Mouse (Mus musculus) right cerebral cortex, postnatal 36 days (tissue): ENCODE measurements around the gene Amigo1.

Source experiments
- DNase-seq, 2 experiments: peaks; one replicate each; pipeline ENCODE4 v3.0.0; 2022; ENCODE audit warnings: low spot score in 2 of 2, mixed read lengths in 1 of 2

The Amigo1 gene

DNA sequence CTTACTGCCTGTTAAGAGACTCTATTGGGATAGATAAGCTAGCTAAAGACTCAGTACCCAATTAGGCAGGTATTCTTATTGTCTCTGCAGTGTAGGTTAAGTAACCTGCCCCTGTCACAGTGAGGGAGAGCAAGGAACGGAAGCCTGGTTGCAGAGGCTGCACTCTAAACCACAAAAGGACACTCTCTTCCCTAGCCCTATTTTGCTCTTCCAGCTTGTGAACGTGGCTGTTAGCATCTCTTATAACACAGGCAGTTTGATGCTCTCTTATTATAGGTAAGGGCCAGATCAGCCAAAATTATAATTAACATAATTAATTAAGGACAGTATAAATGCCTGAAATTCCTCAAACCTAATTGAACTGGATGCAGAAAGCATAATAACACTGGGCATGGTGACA, 5.6 kb upstream of the Amigo1 start:
- no peak for DNase-seq

DNA sequence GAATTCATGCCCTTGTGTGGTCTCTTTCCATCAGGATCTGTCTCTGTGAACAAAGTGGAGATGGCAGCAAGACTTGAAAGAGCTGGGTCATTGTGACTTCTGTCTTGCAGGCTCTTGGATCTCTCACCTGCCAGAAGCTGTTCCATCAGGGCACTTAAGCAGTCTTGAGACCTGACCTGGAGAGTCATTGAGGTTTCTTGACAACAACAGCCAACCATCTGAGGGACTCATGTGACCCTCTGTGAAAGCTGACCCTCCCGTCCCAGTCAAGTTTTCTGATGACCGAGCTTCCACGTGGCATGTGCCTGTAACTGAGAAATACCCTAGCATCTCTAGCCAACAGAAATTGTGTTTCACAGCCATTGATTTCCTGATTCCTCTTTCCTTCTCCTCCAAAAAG, 1.4 kb upstream of the Amigo1 start:
- no peak for DNase-seq

DNA sequence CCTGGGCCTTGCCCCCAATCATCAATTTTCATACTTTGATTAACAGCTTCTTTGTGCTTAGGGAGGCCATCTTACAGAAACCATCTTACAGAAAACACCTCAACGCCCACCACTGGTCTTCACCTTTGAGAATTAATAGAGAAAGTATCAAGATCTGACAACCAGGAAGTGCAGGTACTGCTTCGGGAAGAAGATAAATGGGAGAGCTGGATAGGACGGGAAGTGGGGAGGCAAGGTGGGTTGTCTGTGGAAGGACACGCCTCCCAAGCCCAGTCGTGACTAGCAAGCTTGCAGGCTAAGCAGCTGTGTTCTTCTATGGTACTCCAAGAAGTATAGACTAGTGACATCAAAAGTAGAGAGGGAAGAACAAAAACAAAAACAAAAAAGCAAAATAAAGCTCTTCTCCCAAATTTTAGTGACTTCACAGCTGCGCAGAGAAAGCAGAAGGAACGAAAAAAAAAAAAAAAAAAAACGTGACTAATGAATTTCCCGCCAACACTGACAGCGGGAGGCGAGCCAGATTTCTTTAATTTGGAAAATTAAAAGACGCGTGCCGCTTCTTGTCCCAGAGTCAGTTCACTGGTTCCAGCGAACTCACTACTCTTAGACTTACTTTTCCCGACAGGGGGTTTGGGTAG, 556 bp upstream of the Amigo1 start:
- no peak for DNase-seq

DNA sequence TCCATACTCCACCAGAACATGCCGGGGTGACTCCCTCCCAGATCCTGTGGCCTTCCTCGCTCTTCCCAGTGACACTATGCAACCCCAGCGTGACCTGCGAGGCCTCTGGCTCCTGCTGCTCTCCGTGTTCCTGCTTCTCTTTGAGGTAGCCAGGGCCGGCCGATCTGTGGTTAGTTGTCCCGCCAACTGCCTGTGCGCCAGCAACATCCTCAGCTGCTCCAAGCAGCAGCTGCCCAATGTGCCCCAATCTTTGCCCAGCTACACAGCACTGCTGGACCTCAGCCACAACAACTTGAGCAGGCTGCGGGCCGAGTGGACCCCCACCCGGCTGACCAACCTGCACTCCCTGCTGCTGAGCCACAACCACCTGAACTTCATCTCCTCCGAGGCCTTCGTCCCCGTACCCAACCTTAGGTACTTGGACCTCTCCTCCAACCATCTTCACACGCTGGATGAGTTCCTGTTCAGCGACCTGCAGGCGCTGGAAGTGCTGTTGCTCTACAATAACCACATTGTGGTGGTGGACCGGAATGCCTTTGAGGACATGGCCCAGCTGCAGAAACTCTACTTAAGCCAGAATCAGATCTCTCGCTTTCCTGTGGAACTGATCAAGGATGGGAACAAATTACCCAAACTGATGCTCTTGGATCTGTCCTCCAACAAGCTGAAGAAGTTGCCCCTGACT, 1.1 kb downstream of the Amigo1 start:
- no peak for DNase-seq

DNA sequence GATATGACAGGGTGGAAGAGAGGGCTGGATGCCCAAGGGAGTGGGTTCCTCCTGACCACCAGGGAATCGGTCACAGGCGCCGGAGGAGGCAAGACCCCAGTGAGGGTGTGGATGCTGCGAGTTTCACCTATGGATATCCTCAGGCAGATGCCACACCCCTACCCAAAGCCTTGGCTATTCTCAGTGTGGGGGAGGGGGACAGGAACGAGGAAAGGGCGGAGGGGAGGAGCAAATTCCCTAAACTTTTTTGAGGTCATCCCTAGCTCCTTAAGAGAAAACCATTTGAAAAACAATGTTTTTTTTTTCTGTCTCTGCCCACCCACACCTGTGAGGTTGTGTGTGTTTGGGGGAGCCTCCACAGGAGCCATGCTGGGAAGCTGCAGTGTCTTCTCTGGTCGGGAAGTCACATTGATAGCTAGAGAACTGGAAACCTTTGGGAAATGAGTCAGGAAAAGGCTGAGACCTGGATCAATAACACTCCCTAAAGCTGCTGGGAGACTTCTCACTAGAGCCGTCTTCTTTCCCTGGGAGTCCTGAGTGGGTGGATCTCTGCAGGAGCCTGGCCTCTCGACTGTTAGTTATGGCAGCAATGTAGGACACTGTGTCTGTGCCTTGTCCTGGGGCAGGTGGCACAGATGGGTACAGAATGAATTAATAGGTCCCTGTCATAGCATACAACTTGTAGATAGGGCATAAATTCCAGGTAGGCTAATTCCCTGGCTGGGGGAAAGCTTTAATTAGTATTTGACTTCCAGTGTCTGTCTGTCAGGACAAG, 2.8 kb downstream of the Amigo1 start:
- no peak for DNase-seq

DNA sequence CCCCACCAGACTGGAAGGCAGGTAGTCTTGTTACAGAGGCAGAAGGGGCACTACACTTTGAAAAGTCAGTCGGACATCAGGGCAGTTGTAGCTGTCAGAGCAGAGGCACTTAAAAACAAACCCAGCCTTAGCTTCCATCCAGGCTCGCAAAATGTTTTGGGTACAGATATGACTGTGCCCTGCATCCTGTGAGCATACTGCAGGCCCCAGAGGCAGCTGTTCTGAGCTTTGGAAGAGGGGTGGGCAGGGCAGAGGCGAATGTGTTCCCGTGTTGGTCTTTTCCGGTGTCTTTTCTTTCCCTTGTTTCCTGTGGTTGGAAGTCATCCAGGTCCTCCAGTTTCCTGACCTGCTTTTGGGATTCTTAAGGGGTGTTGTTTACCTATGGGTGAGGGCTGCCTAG, 3.8 kb downstream of the Amigo1 start:
- DNase-seq, result no peak

DNA sequence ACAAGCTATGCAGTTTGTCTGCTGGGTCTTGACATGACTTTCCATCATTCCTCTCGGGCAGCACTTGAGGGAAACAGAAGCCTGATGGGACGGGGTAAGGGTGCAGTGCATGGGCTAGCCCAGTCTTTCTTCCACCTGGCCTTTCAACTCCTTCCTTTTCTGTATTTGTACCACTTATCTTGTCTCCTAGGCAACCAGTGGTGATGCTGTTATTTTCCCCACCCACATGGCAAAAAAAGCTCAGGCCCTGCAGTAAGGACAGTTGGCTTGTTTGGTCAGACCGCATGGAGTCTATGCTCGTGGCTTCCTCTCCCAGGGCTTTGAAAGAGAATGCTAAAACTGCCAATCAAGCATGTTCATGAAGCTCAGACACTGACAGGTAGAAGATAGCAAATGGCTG, 7.6 kb downstream of the Amigo1 start:
- no peak for DNase-seq

DNA sequence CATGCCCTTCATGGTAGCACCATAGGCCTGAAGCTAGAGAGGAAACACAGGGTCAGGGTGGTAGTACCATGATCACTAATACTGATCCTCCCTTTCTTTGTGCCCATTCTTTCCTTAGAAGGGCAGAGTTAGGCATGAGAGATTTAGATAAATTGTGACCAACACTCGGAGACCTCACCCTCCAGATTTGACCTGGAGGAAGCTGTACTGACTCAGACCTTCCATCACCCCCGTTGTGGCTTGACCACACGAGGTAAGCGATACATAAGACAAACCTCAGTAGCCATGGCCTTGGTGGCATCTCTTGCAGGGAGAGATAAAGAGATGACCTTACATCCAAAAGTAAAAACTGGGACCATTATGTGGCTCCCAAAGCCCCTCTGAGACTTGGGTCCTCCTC, 9.2 kb downstream of the Amigo1 start:
- no peak for DNase-seq

DNA sequence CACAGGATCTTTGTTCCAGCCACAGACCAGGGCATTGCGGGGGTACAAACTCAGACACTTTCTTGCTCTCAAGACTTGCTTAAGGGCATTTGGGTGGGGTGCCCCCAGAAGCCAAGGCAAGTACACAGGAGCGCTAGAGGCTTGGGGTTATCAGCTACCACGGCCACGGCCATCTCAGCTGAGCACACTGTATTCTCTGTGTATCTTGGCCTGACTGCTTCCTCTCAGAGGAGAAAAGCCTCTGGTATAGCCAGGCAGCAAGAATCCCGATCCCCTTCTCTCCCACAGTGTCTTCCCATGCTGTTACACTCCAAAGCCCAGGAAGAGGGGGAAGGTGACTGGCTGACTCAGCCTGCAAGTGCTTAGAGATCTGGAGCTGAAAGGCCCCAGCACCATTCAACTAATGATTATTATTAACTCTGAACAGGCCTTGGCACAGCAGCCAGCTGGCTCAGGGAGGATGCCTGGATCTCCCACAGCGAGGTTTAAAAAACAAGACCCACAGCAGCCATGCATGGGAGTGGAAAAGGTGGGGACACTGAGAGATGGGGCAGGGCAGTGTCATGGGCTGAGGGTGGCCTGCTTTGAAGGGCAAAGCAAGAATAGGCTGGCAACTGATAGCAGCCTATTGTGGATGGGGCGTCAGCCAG, 9.9 kb downstream of the Amigo1 start:
- DNase-seq, result no peak

DNA sequence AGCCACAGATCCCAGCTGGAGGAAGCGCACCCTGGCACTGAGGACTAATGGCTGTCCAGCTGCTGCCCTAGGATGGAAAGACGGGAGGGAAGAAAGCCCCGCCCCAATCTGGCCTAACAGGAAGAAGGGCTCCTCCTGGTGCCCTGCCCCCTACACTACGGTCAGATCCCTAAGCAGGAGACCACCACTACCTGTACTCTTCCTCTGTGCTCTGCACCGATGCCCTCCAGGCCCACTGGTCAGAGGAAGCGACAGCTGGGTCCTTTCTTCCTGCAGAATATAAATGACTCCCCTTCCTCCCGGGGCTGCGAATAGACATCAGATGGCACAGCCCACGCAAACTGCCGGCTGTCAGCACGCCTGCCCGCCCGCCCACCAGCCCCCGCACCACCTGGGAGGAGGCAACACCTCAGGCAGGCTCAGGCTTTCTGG, 10.9 kb downstream of the Amigo1 start:
- peak; percentile 77 to 84 for DNase-seq

DNA sequence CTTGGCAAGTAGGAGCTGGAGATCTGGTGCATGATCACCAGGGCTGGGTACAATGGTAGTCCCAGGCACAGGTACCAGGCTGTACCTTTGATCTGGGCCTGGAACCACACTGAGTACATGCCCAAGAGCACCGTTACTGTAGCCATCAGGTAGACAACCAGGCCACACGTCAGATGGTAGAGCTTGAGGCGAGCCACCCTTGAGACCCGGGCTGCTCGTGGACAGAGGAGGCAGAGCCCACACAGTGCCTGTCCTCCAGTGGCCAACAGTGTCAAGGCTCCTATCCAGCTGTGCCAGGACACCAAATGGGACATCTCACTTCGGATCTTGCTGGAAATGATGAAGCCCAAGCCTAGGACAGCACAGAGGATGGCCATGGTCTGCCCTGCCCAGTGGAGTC, 13.1 kb downstream of the Amigo1 start:
- DNase-seq, result no peak

DNA sequence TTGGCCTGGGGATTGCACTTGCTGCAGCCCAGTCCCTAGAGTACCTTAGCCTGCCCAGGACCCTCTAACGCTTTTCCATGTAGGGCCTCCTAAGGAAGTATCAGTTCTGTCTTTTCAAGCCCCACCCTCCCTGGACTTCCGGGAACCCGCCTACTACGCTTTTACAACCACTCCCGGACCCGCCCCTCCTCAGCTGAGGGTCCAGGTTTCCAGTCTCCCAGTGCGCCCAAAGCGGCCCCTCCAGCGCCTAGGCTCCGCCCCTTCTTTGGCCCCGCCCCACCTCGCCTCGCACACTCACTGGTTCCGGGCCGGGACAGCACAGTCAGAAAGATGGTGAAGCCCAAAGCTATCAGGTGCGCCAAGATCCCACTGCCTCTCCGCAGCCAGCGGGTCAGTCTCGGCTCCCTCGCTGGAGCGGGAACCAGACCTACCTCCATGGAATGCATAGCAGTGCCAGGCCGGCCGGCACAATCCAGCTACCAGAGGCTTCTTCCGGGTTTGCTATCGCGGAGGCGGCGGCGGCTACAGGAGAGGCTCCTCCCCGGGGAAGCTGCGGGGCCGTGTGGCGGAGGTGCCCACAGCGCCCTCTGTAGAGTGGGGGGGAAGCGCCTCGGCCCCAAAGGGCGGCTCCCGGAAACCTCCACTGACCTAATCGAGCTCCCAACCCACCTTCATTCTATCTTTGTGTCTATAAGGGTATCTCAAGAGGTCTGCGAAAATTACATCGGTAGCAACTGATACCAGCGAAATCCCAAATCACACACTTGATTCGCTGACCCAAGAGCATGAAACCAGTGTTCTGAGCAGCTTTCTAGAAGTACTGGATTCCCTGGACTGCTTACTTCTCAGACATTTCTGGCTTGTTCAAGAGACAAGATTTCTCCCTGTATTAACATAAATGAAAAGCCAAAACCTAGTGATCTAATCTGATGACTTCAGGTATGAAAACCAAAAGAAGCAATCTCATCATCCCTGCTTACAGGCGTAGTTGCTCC, 14.5 kb downstream of the Amigo1 start, which contains the start of gene Cyb561d1:
Gene Cyb561d1, minus strand, starts transcription at position 884 of the 995 bp plus-strand sequence.
- peak; percentile 80 to 86 for DNase-seq

DNA sequence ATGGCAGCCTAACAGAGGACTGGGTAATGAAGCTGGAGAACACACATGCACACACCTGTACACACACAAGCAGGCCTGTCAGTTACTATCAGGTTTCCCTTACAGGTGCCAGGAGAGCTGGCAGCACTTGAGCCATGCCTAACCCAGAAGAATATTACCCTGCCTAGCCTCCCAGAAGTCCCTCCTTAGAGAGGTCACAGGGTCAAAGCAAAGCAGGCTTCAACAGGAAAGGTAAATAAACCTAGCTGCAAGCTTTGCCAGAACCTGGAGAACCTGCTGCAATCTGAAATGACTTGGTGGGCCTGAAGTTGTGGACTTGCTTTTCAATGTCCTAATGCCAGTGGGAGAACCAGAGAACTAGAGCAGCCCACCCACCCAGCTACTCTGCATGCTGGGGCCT, 16.4 kb downstream of the Amigo1 start:
- no peak for DNase-seq

DNA sequence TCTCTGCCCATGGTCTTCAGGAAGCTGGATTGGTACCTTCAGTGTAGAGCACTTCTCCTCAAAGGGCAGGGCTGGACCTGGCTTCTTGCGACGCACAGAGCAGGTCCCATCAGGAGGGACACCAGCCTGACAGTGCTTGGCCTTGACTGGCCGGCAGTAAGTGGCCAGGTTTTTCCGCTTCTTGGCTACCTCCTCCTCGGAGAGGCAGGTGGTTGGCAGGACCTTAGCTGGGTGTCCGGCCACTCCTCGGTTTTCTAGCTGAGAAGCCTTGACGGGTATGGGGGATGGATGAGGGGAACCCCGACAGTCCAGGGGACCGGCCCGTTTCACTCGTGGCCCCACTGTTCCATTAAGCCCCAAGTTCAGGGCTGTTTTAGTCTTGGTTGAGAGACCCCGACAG, 17.1 kb downstream of the Amigo1 start:
- DNase-seq, result no peak

DNA sequence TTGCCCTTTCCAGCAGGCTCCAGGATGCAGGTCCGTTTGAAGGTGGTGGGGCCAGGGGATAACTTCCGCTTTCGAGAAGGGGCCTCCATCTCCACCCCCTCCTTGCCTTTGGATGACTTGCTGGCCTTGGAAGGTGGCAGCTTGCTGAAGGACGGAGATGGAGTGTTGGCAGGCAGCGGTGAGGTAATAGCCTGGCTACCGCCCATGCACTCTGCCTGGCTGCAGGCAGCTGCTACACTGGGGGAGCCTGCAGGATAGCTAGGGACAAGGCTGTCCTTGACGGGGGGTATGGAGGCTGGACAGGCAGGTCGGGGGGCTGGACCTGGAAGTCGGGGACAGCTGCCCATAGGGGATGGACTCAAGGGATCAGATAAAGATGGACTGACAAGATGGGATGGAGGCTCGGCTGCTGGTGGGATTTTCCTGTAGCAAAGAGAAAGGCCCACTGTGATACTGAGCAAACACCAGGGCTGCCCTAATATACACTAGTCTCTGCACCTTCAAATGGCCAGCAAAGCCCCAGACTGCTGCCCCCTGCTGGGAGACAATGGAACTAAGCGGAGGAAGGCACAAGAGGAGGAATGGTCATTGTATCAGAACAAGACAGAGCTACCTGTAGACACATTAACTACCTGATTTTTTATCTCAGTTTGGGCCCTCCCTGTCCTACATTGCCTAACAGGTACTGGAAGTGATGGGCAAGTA, 17.6 kb downstream of the Amigo1 start:
- peak in 1 of 2 experiments; percentile 72 for DNase-seq

DNA sequence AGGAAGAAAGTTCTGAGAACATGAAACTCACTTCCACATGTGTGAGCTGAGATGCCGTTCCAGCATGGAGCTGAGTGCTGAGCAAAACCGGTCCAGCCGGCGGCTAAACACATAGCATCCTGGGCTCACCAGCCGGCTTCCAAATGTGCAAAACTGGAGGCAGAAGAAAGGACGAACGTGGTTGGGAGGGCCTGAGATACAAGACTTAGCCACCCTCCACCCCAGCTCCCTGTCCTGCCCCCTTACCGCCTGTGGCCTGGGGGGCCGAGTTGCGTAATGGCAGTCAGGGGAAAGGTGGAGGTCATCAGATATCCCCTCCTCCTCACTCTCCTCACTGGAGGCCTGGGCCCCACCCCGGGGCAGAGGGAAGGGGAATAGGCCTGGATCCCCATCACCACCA, 18.3 kb downstream of the Amigo1 start:
- DNase-seq, result no peak

DNA sequence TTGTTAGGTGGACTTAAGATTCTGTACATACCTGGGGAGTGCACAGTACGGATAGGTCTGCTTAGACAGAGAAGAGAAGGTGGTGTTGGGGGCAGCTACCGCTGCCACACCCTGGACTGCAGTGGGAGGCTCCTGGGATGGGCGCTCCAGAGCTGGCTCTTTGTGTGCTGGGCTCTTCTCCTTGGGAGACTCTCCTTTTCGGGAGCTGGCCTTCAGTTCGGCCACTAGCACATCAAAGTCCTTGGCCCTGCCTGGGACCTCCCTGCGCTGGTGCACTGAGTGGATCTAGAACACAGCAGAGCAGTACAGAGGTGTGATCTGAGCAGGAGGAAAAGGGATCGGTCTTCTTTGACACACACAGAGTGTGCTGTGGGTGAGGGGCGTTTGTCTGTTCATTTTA, 19.5 kb downstream of the Amigo1 start:
- DNase-seq, result no peak

DNA sequence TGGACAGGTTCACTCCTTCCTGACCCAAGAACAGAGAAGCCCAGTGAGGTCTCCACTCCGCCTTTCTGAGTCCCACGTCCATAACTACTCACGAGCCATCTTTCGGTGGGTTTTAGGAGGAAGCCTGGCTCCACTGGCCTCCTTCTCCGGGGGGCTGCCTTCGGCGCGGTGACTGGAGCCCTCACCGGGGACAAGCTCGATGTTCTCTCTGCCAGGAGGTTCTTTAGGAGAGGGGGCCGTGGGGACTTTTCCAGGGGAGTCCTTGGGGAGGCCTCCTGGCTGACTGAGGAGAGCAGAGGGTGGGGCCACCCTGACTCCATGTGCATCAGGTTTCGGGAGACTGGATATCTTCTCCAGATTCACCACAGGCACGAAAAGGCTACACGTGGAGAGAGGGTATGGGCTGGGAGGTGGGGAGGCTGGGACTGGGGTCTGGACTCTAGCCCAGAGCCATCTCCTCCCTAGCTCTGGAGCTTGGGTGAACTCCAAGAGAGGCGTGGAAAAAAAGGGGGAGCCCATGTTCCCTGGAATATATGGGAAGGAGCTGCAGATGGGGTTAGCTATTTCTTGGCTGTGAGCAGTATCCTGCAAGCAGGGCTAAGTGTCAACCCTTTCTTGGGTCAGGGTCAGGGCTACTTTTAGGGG, 20.7 kb downstream of the Amigo1 start:
- DNase-seq, result no peak

DNA sequence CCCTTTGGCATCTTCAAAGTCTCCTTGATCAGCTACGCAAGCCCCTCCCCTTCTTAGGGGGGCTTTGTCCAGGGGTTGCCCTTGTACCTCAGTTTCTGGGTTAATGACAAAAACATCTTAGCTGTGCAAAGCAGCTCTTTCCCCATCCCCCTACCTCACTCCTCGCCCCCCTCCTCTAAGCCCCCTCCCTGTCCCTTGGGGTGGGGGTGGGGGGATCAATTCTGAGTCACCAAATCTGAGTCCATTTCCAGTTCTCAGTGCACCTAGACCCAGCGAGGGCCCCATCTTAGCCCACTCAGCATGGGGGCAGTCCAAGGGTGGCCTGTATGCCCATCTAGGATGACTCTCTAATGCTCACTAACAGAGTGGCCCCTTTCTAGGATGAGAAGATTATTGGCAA, 22.9 kb downstream of the Amigo1 start:
- no peak for DNase-seq

DNA sequence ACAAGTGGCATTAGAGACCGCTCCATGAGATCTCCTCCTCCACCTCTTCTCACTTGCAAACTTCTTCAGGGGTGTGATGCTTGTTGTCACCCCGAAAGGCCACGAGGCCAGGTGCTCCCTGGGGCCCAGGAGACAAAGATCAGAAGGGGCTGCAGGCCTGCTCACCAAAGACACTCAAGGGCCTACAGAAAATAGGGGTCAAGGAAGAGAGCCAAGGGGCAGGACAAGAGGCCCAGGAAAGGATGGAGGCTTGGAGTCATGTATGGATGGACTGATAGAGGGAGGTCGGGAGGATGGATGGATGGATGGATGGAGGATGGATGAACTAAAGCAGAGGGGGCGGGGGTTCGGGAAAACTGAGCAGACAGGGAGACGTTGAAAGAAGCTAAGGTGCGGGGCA, 23.4 kb downstream of the Amigo1 start:
- no peak for DNase-seq
